Mouse (Mus musculus) thymus, adult 2 months (tissue): ENCODE measurements around the gene Borcs6. TPM values are rescaled to one million over a fixed set of nuclear protein-coding genes. Genes with fewer than 3 reads are reported as not detected.

ENCODE experiments used
- DNase-seq: peaks from one replicate; pipeline ENCODE4 v3.0.0; 2021
- H3K27ac ChIP-seq: fragments of 200-500 bp; 2 replicates; pipeline ENCODE4 v1.5.1; 2012; ENCODE audit warnings: low read length, control low read depth; ENCODE audit not compliant: control insufficient read depth, insufficient read depth
- H3K27me3 ChIP-seq: fragments of 200-500 bp; 2 replicates; pipeline ENCODE4 v1.6.1; 2012; ENCODE audit warnings: mild to moderate bottlenecking, low read length, moderate library complexity, mixed read lengths; ENCODE audit not compliant: control insufficient read depth, insufficient read depth
- H3K36me3 ChIP-seq: fragments of 200-500 bp; 2 replicates; pipeline ENCODE4 v1.6.1; 2012; ENCODE audit warnings: mild to moderate bottlenecking, low read length, moderate library complexity; ENCODE audit not compliant: control insufficient read depth, insufficient read depth
- H3K4me1 ChIP-seq: fragments of 200-500 bp; replicated peaks from 2 replicates; pipeline ENCODE4 v1.6.1; 2012; ENCODE audit warnings: low read length; ENCODE audit not compliant: control insufficient read depth, insufficient read depth
- H3K4me3 ChIP-seq: fragments of 200-500 bp; 2 replicates; pipeline ENCODE4 v1.5.1; 2012; ENCODE audit warnings: mild to moderate bottlenecking, low read length, control low read depth, moderate library complexity; ENCODE audit not compliant: control insufficient read depth, insufficient read depth
- CTCF ChIP-seq: fragments of 200-500 bp; IDR thresholded peaks from 2 replicates; pipeline ENCODE4 v1.5.1; 2012; ENCODE audit warnings: mild to moderate bottlenecking, control low read depth, low read length, moderate library complexity, borderline replicate concordance; ENCODE audit not compliant: control insufficient read depth, poor library complexity, insufficient read depth; ENCODE audit errors: extremely low read depth
- POLR2A ChIP-seq: fragments of 200-500 bp; IDR thresholded peaks from 2 replicates; pipeline ENCODE4 v1.6.1; 2012; ENCODE audit warnings: mild to moderate bottlenecking, low read length, control low read depth, moderate library complexity; ENCODE audit not compliant: control insufficient read depth, poor library complexity, insufficient read depth; ENCODE audit errors: extremely low read depth
- WGBS: fragments of 180-500 bp; shearing (Covaris S2); methylation state at CpG from one replicate; pipeline ENCODE4 v1.1.7; 2018; 5-methylcytosine and 5-hydroxymethylcytosine counted together
- polyA plus RNA-seq: library from polyadenylated mRNA; depleted of rRNA; stranded (reverse); fragments of >200 nt; gene quantifications from 2 replicates; pipeline ENCODE4 v1.2.3, GENCODE M21; 2012

Gene Borcs6
- polyA plus RNA-seq, 1 experiment: 18.0 TPM

- TF ChIP-seq POLR2A: peak; percentile 53
- TF ChIP-seq CTCF: peak; percentile 51; the same call in 1 of the 2 replicates
- H3K4me3 ChIP-seq: peak overlapping the region; percentile 51
- peak; percentile 89 for DNase-seq
- H3K4me1 ChIP-seq: peaks cover 52% of the 10 kb centered on the region
- peak overlapping the region; percentile 78 for H3K27ac ChIP-seq
- H3K27me3 ChIP-seq: no peaks in the 10 kb centered on the region
- peaks cover 15% of the 10 kb centered on the region; the same call in 1 of the 2 replicates for H3K36me3 ChIP-seq
- WGBS: under 1% methylated on average over 19 of the region's 19 CpGs
Measured at GRCm38 (mm10) chr11:69098762-69099091, 39.2 kb downstream of the Borcs6 start.

DNA sequence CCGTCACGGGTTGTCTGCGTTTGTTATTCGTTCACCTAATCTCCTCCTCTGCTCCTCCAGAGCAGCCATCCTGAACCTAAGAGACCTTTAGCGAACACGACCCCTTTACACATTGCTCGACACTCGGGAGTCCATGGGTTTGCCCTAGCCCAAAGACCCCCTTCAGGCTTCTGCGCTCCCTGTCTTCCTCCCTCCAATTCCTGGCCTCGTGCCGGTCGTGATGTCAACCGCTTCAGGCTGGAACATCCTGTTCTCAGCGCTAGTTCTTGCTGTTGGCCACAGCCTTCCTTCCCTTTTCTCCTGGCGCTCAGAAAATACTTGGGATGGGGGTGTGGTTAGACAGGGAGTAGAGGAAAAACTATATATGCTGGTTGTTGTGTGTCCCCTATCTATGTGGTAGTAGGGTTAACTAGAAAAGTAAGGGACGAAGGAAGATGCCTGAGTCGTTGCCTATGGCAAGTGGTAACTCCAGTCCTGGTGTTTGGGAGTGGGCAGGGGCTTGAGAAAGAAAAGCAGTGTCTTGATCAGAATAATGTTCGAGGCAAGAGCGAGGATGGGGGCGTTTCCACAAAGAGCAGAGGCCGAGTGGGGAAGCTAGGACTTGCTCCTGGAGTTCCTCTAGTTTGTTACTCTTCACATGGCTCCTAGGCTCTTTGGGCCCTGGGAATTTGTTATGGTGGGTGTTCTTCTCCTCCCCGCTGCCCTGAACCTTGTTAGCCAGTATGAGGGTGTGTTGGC lies 39.8 kb downstream of the Borcs6 start:
- WGBS: 1% methylated on average over 22 of the region's 22 CpGs
- no peaks in the 10 kb centered on the region for H3K27me3 ChIP-seq
- no peak for TF ChIP-seq CTCF
- no peak for TF ChIP-seq POLR2A
- peak overlapping the region; percentile 51 for H3K4me3 ChIP-seq
- peaks cover 51% of the 10 kb centered on the region for H3K4me1 ChIP-seq
- peak overlapping the region; percentile 76 for H3K27ac ChIP-seq
- no peak for DNase-seq
- peaks cover 21% of the 10 kb centered on the region; the same call in 1 of the 2 replicates for H3K36me3 ChIP-seq

- TF ChIP-seq CTCF: peak; percentile 40; the same call in 1 of the 2 replicates
- TF ChIP-seq POLR2A: peak; percentile 51; the same call in 1 of the 2 replicates
- Histone ChIP-seq H3K4me1 (peaks cover 50% of the 10 kb centered on the region), H3K27me3 (no peaks in the 10 kb centered on the region), H3K4me3 (peak overlapping the region; percentile 22), H3K36me3 (peaks cover 25% of the 10 kb centered on the region; the same call in 1 of the 2 replicates), H3K27ac (peak overlapping the region; percentile 76; the same call in 1 of the 2 replicates)
- DNase-seq: peak; percentile 91
- WGBS: 1% methylated on average over 23 of the region's 23 CpGs
Measured at GRCm38 (mm10) chr11:69099915-69100345, 40.4 kb downstream of the Borcs6 start.

DNA sequence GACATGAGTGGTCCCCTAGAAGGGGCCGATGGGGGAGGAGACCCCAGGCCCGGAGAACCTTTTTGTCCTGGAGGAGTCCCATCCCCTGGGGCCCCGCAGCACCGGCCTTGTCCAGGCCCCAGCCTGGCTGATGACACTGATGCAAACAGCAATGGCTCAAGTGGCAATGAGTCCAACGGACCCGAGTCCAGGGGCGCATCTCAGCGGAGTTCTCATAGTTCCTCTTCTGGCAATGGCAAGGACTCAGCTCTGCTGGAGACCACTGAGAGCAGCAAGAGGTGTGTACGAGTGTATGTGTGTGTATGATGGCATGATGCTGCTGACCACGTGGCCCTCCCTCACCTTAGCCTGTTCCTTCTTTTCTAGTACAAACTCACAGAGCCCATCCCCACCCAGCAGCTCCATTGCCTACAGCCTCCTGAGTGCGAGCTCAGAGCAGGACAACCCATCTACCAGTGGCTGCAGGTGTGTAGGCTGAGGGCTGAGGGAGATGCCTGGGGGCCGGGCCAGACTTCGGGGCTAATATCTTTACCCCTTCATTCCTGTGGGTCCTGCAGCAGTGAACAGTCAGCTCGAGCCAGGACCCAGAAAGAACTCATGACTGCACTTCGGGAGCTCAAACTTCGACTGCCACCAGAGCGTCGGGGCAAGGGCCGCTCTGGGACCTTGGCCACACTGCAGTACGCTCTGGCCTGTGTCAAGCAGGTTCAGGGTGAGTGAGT lies 41.3 kb downstream of the Borcs6 start:
- H3K4me3 ChIP-seq: no peak overlapping the region
- DNase-seq: no peak

GRCm38 (mm10) chr11:69101604-69102402 lies 42.3 kb downstream of the Borcs6 start:
- TF ChIP-seq POLR2A (no peak), CTCF (no peak)
- peaks cover 41% of the 10 kb centered on the region for H3K36me3 ChIP-seq
- H3K27ac ChIP-seq: no peak overlapping the region
- no peak for DNase-seq
- no peaks in the 10 kb centered on the region for H3K27me3 ChIP-seq
- 95% methylated on average over 21 of the region's 21 CpGs for WGBS
- peaks cover 37% of the 10 kb centered on the region for H3K4me1 ChIP-seq
- no peak overlapping the region for H3K4me3 ChIP-seq

More for the DNA sequence above, 41.3 kb downstream of the Borcs6 start:
- TF ChIP-seq POLR2A (no peak), CTCF (no peak)
- peaks cover 34% of the 10 kb centered on the region for H3K36me3 ChIP-seq
- H3K4me1 ChIP-seq: peaks cover 44% of the 10 kb centered on the region
- no peak overlapping the region for H3K27ac ChIP-seq
- 81% methylated on average over 20 of the region's 20 CpGs for WGBS
- no peaks in the 10 kb centered on the region for H3K27me3 ChIP-seq

DNA sequence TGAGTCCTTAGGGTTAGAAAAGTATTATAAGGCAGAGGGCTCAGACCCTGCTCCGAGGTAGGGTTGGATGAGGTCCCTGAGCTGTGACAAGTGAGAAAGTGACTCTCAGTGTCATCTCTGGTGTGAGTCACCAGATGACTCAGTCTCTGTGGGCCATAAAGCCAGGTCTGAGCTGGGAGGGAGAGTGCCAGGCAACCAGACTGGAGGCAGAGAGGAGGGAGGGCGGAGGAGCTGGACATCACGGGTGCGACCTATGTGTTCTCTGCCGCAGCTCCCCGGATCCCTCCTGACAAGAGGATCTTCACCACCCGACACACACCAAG lies 42.8 kb downstream of the Borcs6 start:
- TF ChIP-seq POLR2A (no peak), CTCF (no peak)
- no peak for DNase-seq
- Histone ChIP-seq H3K4me1 (peaks cover 31% of the 10 kb centered on the region), H3K27me3 (no peaks in the 10 kb centered on the region), H3K36me3 (peaks cover 46% of the 10 kb centered on the region), H3K27ac (no peak overlapping the region), H3K4me3 (no peak overlapping the region)
- 98% methylated on average over 7 of the region's 7 CpGs for WGBS
